Mouse (Mus musculus) right cerebral cortex, postnatal 36 days (tissue): ENCODE results near the gene Ear10.
"Not testable (repeated sequence)": the region's sequence is repeated elsewhere in the genome, so short reads cannot be mapped to it uniquely, and the experiment has no call there.

Experiments used
- DNase-seq, 2 experiments: peaks; one replicate each; pipeline ENCODE4 v3.0.0; 2022; ENCODE audit warnings: low spot score in 2 of 2, mixed read lengths in 1 of 2

Gene Ear10

GRCm38 (mm10) chr14:43923459-43923858 lies at the start of gene Ear10:
TSS of gene Ear10 (minus strand) at chr14:43923559.
- DNase-seq = not testable (repeated sequence)

GRCm38 (mm10) chr14:43956769-43957168 lies 33.4 kb upstream of the Ear10 start, which contains the start of gene Ang5:
TSS of gene Ang5 (plus strand) at chr14:43957069.
- not testable (repeated sequence) for DNase-seq

- DNase-seq = not testable (repeated sequence)
Measured at GRCm38 (mm10) chr14:43955074-43955473, 31.7 kb upstream of the Ear10 start.

- DNase-seq = not testable (repeated sequence)
Measured at GRCm38 (mm10) chr14:43953382-43953781, 30.0 kb upstream of the Ear10 start.

GRCm38 (mm10) chr14:43933399-43933798 lies 10.0 kb upstream of the Ear10 start:
- not testable (repeated sequence) for DNase-seq

- peak in 1 of 2 experiments; percentile 1 for DNase-seq
Measured at GRCm38 (mm10) chr14:43932991-43933390, 9.6 kb upstream of the Ear10 start.

GRCm38 (mm10) chr14:43925404-43925950 lies 2.1 kb upstream of the Ear10 start:
- DNase-seq = not testable (repeated sequence)

GRCm38 (mm10) chr14:43924688-43925403 lies 1.5 kb upstream of the Ear10 start, which contains the start of gene Gm8113:
TSS of gene Gm8113 (plus strand) at chr14:43925390.
- peak; percentile 3 to 13 for DNase-seq

GRCm38 (mm10) chr14:43918214-43918613 lies 5.1 kb downstream of the Ear10 start:
- DNase-seq = not testable (repeated sequence)

GRCm38 (mm10) chr14:43898577-43898976 lies 24.8 kb downstream of the Ear10 start:
- DNase-seq = not testable (repeated sequence)

GRCm38 (mm10) chr14:43895357-43895756 lies 28.0 kb downstream of the Ear10 start:
- not testable (repeated sequence) for DNase-seq

- DNase-seq = not testable (repeated sequence)
Measured at GRCm38 (mm10) chr14:43891288-43891687, 32.1 kb downstream of the Ear10 start.

- not testable (repeated sequence) for DNase-seq
Measured at GRCm38 (mm10) chr14:43886235-43886634, 37.1 kb downstream of the Ear10 start.

GRCm38 (mm10) chr14:43879966-43880545 lies 43.3 kb downstream of the Ear10 start:
- not testable (repeated sequence) for DNase-seq

- DNase-seq = not testable (repeated sequence)
Measured at GRCm38 (mm10) chr14:43877789-43878188, 45.6 kb downstream of the Ear10 start.

GRCm38 (mm10) chr14:43875417-43875816 lies 47.9 kb downstream of the Ear10 start, which contains the start of gene Ear1:
TSS of gene Ear1 (minus strand) at chr14:43875517.
- not testable (repeated sequence) for DNase-seq

GRCm38 (mm10) chr14:43874862-43875261 lies 48.5 kb downstream of the Ear10 start:
- DNase-seq = not testable (repeated sequence)
